Mouse (Mus musculus): ENCODE data around the gene Commd6.
A peak's percentile ranks its signal among the peaks of the same experiment; 100 is the strongest.
"Not testable (repeated sequence)": the region's sequence is repeated elsewhere in the genome, so short reads cannot be mapped to it uniquely, and the experiment has no call there.

Commd6 gene

DNA sequence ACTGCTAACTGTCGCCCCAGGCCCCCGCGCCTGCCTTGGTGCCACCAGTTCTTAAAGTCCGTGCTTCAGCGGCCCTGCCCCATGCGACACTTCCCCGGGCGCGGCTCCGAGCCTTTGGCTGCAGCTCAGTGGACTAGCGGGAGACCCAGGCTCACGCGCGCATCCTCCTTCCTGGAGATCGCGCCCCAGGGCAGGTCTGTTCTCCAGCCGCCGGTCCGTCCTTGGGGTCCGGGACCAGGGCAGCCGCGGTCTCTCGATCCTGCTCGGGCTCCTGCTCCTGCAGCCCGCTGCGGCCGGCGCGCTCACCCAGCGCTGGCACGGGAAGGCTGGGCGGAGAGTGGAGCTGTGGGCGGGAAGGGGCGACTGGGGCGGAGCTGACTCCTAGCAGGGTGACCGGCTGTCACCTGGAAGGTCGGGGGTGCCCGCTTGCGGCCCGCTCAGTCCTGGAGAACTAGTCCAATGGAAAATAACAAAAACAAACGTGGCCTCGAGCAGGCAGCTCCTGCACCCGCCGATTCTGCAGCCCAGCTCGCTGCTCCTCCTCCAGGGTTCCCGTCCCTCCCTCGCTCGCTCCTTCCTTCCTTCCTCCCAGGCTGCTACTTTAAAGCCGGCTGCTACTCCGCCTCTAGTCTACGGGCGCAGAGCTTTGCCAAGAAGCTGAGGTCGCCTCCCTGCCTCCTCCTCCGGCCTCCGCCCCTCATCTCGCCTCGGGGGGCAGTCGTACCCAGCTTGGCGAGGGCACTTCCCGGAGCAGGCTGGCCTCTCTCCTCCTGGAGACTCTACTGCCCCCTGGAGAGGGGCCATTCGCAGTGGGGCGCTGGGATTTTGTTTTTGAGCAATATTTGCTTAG lies 31.7 kb downstream of the Commd6 start, which contains the start of gene Tbc1d4:
Gene Tbc1d4, minus strand, starts transcription at position 673 of the 850 bp plus-strand sequence.
- peak; percentile 10 for DNase-seq (ENCODE audit: low read depth)

DNA sequence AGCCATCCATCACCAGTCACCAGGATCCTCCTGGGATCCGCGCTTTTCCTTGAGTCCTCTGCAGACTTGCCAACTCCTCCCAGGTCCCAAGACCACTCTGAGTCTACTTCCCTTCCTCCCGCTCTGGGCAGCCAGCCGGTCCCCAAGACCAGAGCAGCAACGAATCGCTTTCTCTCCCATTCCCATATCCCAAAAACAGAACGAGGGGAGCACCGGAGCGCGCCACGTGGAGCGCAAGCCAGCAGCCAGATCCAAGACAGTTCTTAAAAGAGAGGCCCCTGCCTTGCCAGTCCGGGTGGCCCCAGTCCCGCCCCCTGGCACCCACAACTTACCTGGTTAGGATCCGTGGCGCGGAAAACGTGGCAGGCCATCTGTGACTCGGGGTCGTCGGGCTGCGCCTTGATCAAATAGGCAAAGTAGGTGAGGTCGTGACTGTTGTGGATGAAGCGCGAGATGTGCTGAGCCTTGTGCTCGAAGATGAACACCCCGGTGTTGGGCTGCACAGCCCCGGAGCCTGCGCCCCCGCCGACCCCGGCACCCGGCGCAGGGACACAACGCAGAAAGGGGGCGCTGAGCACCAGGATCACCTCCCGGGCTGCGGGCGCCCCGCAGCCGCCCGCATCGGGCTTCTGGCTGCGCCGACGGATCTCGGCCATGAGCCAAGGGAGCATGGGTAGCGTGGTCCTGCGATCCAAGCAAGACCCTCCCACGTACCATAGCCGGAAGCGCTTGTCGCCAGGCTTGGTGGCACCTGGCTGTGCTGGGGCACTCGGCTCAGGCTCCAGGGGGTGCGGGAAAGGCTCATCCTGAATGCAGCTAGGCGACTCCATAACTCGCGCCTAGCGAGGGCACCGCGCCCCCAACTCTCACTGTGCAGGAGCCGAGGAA lies 32.6 kb downstream of the Commd6 start:
- DNase-seq (ENCODE audit: low read depth): no peak

DNA sequence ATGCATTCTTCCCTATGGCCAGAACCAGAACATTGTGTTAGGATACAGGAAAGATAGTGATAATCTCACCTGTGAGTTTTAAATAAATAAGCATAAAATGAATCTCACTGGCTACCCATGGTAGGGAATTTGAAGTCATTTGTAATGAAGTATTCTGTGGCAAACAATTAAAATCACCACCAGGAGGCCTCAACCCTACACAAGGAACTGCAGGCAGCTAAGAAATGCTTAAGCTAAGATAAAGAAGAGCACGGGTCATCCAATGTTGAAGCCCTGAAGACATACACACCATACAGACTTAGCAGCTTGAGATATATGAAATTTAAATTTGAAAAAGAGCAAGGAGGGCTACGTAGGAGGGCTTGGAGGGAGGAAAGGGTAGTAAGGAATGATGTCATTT lies 34.6 kb downstream of the Commd6 start:
- no peak for DNase-seq (ENCODE audit: low read depth)

DNA sequence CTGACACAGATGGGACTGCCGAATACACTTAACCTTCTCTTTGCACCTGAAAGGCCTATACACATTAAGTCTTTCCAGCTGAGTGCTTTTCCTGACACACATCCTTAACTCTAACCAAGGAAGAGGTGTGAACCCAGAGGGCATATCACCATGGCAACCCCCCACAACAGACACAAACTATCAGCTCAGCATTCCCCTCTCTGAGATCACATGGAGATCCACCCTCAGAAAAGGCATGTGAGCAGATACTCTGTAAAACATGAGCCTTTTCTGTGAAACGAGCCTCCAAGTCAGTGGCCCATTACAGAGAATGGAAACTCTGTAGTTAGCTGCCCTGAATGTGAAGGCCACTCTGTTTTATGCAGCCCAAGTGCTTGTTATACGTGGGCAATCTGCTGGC lies 37.6 kb downstream of the Commd6 start:
- no peak for DNase-seq (ENCODE audit: low read depth)

DNA sequence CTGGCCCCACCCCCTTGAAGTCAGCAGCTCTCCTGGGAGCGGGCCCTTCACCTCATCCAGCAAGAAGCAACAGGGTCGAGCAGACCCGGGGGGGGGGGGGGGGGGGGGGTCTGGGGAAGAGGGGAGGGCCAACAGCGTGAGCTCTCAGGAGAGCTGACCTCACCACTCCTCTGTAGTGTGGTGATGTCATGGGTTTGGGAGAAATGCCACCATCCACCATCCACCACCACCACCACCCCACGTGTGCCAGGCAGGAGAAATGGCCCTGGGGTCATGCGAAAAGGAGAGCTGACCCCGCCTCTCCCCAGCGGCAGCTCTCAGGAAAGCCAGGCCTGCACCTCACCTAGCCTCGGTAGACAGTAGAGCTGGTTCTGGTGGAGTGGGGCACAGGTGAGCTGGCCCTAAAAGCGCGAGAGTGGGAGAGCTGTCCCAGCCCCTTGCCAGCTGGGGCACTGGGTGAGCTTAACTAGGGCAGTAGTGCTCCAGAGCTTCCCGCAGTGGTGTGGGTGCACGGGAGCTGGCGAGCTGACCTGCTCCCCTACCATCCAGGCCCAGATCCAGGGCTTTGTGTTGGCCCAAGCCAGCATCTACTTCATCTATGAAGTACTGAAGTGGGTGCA lies 43.3 kb downstream of the Commd6 start:
- no peak for DNase-seq (ENCODE audit: low read depth)

DNA sequence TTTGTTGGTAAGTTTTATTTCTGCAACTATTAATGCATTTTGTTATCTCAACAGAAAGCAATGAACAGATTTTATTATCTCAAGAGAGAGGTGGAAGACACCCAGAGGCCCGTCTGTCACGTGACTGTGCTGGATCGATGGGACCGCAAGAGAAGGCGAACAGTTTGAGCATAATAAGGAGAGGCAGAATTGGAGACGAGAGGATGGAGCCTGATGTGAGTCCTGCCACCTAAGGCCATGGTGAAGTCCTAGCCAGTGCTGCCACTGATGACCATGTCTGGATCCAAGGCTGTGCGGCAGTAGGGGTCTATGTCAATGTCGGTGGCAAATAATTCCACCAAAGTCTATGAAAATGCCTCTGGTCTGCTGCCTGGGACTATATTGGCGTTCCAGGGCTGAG lies 43.8 kb downstream of the Commd6 start:
- no peak for DNase-seq (ENCODE audit: low read depth)

DNA sequence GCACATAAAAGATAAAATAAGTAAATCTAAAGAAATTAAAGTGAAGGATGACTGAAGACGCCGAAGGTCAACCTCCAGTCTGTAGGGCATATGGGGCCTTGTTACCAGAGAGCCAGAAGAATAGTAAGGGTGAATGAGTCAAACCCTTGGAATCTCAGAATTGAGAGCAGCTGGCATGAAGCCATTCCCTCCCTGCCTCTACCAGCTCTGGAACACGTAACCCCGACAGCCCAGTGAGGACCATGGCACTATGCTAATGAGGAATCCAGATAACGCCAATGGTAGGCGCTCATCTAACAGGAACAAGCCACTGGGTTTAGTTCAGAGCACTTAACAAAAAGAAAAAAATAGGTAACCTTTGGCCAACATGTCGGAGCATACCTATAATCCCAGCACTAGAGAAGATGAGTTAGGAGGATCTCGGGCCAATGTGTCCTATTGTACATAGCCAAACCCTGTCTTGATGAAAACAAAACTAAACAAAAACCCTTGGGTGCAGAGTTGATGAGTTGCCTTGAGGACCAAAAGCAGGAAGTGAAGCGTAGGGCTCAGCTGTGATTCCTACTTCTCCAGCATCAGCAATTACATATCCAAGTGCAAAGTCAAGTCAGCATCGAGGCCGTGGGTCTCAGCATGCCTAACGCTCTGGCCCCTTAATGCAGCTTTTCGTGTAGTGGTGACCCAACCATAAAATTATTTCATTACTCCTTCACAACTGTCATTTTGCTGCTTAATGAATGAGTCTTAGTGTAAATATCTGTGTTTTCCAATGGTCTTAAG lies 45.0 kb downstream of the Commd6 start:
- DNase-seq (ENCODE audit: low read depth): no peak

DNA sequence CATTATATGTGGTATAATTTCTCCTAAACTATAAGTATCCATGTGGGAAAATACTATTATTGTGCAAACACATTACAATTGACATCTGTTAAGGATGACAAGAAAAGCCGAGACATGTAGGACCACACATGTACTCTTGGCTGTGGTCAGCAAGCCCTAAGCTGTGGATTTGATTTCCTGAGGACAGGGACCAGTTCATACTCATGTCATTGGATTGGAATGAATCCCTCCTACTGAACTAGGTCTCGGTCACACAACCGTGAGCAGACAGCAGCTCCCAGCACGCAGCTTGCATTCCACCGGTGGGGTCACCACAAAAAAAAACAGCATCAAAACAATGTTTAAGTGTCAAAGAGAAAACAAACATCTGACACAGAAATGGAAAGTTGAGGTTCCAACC lies 46.5 kb downstream of the Commd6 start:
- DNase-seq (ENCODE audit: low read depth): no peak

DNA sequence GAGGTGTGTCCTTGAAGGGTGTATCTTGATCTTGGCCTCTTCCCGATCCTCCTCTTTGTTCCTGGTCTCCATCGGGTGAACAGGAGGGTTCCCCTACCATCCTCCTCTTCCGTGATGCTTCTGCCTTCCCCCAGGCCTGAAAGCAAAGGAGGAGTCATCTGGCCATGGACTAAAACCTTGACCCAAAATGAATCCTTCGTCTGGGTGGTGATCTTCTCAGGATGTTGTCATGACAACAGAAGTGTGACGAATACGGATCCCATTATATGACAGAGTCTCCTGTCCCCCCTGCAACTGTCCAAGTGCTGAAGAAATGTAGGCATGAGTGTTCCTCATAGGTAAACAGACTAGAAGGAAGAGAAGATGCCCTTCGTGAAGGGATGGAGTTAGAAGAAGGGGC lies 47.1 kb downstream of the Commd6 start:
- DNase-seq (ENCODE audit: low read depth): no peak

DNA sequence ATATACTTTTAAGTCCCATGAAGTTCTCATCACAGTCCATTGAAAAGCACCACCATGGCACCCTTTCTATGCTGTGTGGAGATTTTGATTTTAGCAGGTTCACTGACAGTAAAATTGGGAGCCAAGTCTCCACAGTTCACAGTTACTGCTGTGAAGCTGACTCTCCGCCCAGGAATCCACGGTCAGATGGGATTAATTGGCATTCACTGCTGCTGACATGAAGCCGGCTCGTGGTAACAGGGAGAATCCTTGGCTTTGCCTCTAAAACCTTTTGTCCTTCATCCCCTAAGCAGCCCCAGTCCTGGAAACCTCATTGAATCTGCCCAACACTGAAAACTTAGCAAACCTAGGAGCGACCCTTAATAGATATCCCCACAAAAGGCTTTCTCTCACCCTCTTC lies 49.4 kb downstream of the Commd6 start:
- DNase-seq (ENCODE audit: low read depth): no peak

DNA sequence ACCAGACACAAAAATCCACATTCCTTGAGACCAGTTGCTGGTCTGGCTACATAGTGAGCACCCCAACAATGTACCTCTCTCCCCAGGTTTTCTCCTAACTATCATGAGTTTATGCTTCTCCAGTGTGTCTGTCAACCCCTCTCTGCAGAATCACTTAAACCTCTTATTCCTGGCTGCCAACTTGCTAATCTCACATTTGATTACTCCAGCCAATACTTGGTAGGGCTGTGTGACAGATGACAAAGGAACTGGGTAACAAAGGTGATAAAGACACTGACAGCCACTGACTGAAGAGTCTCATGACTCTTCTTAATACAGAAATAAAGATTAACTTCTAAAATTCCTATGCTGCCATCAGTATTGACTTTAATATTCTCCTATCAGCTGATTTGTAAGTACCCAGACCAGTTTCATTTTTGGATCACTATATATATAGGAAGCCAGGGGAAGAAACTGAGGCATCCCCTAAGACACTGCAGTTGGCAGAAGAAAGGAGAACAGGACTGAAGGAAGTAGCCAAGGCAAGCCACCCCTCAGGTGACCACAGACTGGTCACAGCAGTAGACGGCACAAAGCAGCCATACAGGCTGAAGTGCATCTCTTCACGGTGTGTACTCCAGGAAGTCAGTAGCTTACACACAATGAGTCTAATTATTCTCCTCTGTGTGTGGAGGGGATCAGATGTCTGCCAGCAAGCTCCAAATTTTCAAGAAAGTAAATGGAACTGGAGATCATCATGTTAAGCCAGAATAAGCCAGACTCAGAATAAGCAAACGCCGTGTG lies 52.1 kb downstream of the Commd6 start:
- not testable (repeated sequence) for DNase-seq (ENCODE audit: low read depth)

DNA sequence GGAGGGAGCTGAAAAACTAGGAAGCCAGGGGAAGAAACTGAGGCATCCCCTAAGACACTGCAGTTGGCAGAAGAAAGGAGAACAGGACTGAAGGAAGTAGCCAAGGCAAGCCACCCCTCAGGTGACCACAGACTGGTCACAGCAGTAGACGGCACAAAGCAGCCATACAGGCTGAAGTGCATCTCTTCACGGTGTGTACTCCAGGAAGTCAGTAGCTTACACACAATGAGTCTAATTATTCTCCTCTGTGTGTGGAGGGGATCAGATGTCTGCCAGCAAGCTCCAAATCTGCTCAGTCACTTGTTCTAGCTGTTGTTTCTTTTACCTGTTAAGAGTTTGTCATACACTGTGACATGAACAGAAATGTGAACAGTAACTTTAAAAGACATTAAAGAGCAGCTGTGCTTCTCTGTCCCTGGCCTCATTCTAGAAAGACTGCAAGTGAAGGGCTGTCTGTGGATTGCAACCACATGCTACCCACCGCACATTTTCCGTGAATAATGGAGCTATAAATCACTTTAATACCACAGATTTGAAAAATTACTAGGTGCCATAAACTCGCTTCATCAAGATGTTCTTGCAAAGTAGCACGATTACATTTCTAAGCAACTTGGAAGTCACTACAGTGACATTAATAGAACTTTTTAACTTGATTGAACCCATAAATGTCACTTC lies 53.0 kb downstream of the Commd6 start:
- not testable (repeated sequence) for DNase-seq (ENCODE audit: low read depth)

DNA sequence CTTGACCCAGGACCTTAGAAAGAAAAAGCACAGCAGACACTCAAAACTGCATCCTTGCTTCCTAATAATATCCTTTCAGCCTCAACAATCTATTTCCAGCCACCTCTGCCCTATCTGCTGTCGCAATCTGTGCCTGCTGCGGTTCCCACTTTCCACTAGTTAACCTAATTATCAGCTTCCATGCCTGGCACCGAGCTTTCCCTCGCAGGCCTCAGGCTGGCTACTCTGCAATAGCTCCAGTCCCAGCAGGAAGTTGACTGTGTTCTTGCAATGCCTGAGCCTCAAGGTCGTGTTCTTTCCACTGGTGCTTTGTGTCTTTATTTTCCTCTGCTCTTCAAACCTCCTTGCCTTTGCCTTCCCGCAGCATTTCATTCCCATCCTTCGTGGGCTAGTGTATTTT lies 54.4 kb downstream of the Commd6 start:
- DNase-seq (ENCODE audit: low read depth): no peak
